Mouse (Mus musculus): ENCODE results near the gene D17H6S53E. TPM values are rescaled to one million over a fixed set of nuclear protein-coding genes. Genes with fewer than 3 reads are reported as not detected.

D17H6S53E gene
- total RNA-seq, 4 experiments from 2014 or later = 27.6 to 31.6 (median 30.9) TPM

Other genes with a start within 250 kb of the D17H6S53E start
- 10 to 100 TPM in 2 of 4 experiments, 1 to 10 TPM in 2; 8.3 to 10.2 (median 9.3) TPM for gene Zbtb12, start 246.9 kb upstream of the D17H6S53E start, total RNA-seq (2022)
- gene Gm20547, start 244.3 kb upstream of the D17H6S53E start, total RNA-seq (2022) = not detected
- gene C2, start 228.1 kb upstream of the D17H6S53E start, total RNA-seq (2022) = 1 to 10 TPM; 3.1 to 4.4 (median 4.3) TPM
- gene Ehmt2, start 227.9 kb upstream of the D17H6S53E start, total RNA-seq (2022) = 100 to 1,000 TPM; 186 to 199 (median 189) TPM
- under 1 TPM; 0.14 to 0.41 (median 0.34) TPM for gene Slc44a4, start 211.9 kb upstream of the D17H6S53E start, total RNA-seq (2022)
- gene Neu1, start 195.1 kb upstream of the D17H6S53E start, total RNA-seq (2022) = 10 to 100 TPM; 38.3 to 46.8 (median 41.7) TPM
- 10 to 100 TPM; 13.2 to 31.7 (median 24.2) TPM for gene Hspa1b, start 167.1 kb upstream of the D17H6S53E start, total RNA-seq (2022)
- gene Gm20481, start 156.5 kb upstream of the D17H6S53E start, total RNA-seq (2022) = not detected
- 10 to 100 TPM; 14.3 to 24.2 (median 19.4) TPM for gene Hspa1a, start 154.2 kb upstream of the D17H6S53E start, total RNA-seq (2022)
- under 1 TPM; 0.23 to 0.45 (median 0.31) TPM for gene Hspa1l, start 153.7 kb upstream of the D17H6S53E start, total RNA-seq (2022)
- gene Lsm2, start 144.5 kb upstream of the D17H6S53E start, total RNA-seq (2022) = 10 to 100 TPM; 13.1 to 19.1 (median 16.9) TPM
- gene Vars, start 125.4 kb upstream of the D17H6S53E start, total RNA-seq (2022) = 10 to 100 TPM; 49.9 to 58.8 (median 51.3) TPM
- under 1 TPM; 0.14 to 0.90 (median 0.56) TPM for gene Vwa7, start 109.8 kb upstream of the D17H6S53E start, total RNA-seq (2022)
- gene Sapcd1, start 98.4 kb upstream of the D17H6S53E start, total RNA-seq (2022) = under 1 TPM in 2 of 4 experiments, not detected in 2; 0.76 to 0.95 TPM
- 1 to 10 TPM; 1.1 to 2.1 (median 1.4) TPM for gene Msh5, start 79.6 kb upstream of the D17H6S53E start, total RNA-seq (2022)
- gene Clic1, start 76.4 kb upstream of the D17H6S53E start, total RNA-seq (2022) = 10 to 100 TPM in 2 of 4 experiments, 1 to 10 TPM in 2; 9.2 to 27.8 (median 15.9) TPM
- gene Ddah2, start 67.3 kb upstream of the D17H6S53E start, total RNA-seq (2022) = 10 to 100 TPM in 3 of 4 experiments, 1 to 10 TPM in 1; 8.8 to 20.3 (median 14.9) TPM
- gene Ly6g6c, start 61.0 kb upstream of the D17H6S53E start, total RNA-seq (2022) = not detected
- gene Mpig6b, start 60.2 kb upstream of the D17H6S53E start, total RNA-seq (2022) = under 1 TPM in 1 of 4 experiments, not detected in 3; 0.48 TPM
- 1 to 10 TPM; 4.6 to 7.1 (median 5.6) TPM for gene Ly6g6e, start 49.5 kb upstream of the D17H6S53E start, total RNA-seq (2022)
- 1 to 10 TPM; 1.4 to 2.9 (median 2.2) TPM for gene Ly6g6d, start 48.3 kb upstream of the D17H6S53E start, total RNA-seq (2022)
- gene Ly6g6f, start 40.8 kb upstream of the D17H6S53E start, total RNA-seq (2022) = 1 to 10 TPM in 1 of 4 experiments, under 1 TPM in 2, not detected in 1; 0.41 to 1.0 (median 0.89) TPM
- 100 to 1,000 TPM in 3 of 4 experiments, 10 to 100 TPM in 1; 96.2 to 115 (median 106) TPM for gene Abhd16a, start 37.1 kb upstream of the D17H6S53E start, total RNA-seq (2022)
- not detected for gene Ly6g5c, start 18.1 kb upstream of the D17H6S53E start, total RNA-seq (2022)
- under 1 TPM; 0.27 to 0.83 (median 0.63) TPM for gene Ly6g5b, start 10.9 kb upstream of the D17H6S53E start, total RNA-seq (2022)
- 10 to 100 TPM; 17.6 to 19.2 (median 18.0) TPM for gene Gpank1, start 4.9 kb upstream of the D17H6S53E start, total RNA-seq (2022)
- 100 to 1,000 TPM; 176 to 194 (median 189) TPM for gene Csnk2b, start 4.3 kb upstream of the D17H6S53E start, total RNA-seq (2022)
- gene Apom, start 5.7 kb downstream of the D17H6S53E start, total RNA-seq (2022) = not detected
- gene Bag6, start 8.8 kb downstream of the D17H6S53E start, total RNA-seq (2022) = 100 to 1,000 TPM; 291 to 311 (median 298) TPM
- gene Prrc2a, start 38.5 kb downstream of the D17H6S53E start, total RNA-seq (2022) = 100 to 1,000 TPM; 302 to 328 (median 308) TPM
- 10 to 100 TPM in 2 of 4 experiments, 1 to 10 TPM in 2; 6.3 to 45.4 (median 25.7) TPM for gene Aif1, start 49.7 kb downstream of the D17H6S53E start, total RNA-seq (2022)
- 10 to 100 TPM in 1 of 4 experiments, 1 to 10 TPM in 3; 5.0 to 13.2 (median 7.1) TPM for gene Lst1, start 62.1 kb downstream of the D17H6S53E start, total RNA-seq (2022)
- gene Ltb, start 68.1 kb downstream of the D17H6S53E start, total RNA-seq (2022) = 1 to 10 TPM in 1 of 4 experiments, under 1 TPM in 3; 0.53 to 1.4 (median 0.71) TPM
- gene Tnf, start 75.6 kb downstream of the D17H6S53E start, total RNA-seq (2022) = under 1 TPM in 1 of 4 experiments, not detected in 3; 0.29 TPM
- under 1 TPM; 0.32 to 0.89 (median 0.67) TPM for gene Lta, start 79.0 kb downstream of the D17H6S53E start, total RNA-seq (2022)
- gene Gm16181, start 94.5 kb downstream of the D17H6S53E start, total RNA-seq (2022) = not detected
- 100 to 1,000 TPM; 592 to 630 (median 612) TPM for gene Atp6v1g2, start 107.3 kb downstream of the D17H6S53E start, total RNA-seq (2022)
- gene Nfkbil1, start 109.4 kb downstream of the D17H6S53E start, total RNA-seq (2022) = 10 to 100 TPM; 12.9 to 16.4 (median 14.9) TPM
- gene Ddx39b, start 115.4 kb downstream of the D17H6S53E start, total RNA-seq (2022) = 100 to 1,000 TPM; 216 to 231 (median 222) TPM
- gene H2-D1, start 136.4 kb downstream of the D17H6S53E start, total RNA-seq (2022) = 100 to 1,000 TPM in 2 of 4 experiments, 10 to 100 TPM in 2; 23.2 to 135 (median 64.4) TPM
- 1 to 10 TPM in 2 of 4 experiments, under 1 TPM in 2; 0.85 to 2.5 (median 1.2) TPM for gene H2-Q1, start 194.0 kb downstream of the D17H6S53E start, total RNA-seq (2022)
- 1 to 10 TPM in 1 of 4 experiments, under 1 TPM in 2, not detected in 1; 0.64 to 2.6 (median 0.81) TPM for gene H2-Q2, start 215.9 kb downstream of the D17H6S53E start, total RNA-seq (2022)

Data from layer of hippocampus, adult 8-10 months (tissue).